Mouse (Mus musculus) liver, adult (tissue): ENCODE measurements around the gene Atp5d.

Experiments used
- GATA4 ChIP-seq: IDR thresholded peaks from 2 replicates; pipeline ENCODE4 v1.6.1; 2014; ENCODE audit warnings: mild to moderate bottlenecking, low read length; ENCODE audit not compliant: insufficient replicate concordance

Gene Atp5d

DNA sequence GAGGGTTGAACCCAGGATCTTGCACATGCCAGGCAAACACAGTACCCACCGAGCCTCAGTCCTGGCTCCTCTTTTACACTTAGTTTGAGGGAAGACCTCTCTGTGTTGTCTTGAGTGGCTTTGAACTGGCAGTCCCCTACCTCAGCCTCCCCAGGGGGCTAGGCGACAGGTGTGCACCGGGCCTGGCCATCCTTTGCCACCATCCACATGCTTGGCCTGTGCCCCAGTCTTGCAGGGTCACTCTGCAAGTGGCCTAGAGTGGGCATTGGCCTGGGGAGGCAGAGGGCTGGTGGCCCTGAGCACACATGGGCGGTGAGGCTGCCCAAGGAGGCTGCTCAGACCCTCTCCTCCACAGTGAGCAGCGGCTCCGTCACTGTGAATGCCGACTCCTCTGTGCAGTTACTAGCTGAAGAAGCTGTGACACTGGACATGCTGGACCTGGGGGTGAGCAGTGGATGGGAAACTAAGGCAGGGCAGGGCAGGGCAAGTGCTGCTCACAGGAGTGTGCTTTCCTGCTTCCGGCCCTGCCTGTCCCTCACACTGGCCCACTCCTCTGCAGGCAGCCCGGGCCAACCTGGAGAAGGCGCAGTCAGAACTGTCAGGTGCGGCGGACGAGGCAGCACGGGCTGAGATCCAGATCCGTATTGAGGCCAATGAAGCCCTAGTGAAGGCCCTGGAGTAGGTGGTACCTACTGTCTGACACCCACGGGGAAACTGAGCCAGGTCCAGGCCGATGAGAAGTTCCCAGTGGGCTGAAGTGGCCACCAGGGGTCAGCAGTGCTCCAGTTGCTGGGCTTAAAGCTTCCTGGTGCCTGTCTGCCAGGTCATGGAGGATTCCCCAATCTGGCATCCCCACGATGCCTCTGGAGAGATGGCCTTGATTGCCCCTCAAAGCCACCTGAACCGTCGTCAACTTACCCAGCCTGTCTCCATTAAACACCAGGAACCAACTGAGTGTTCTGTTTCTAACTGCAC, 6.7 kb downstream of the Atp5d start:
- no peak for TF ChIP-seq GATA4

DNA sequence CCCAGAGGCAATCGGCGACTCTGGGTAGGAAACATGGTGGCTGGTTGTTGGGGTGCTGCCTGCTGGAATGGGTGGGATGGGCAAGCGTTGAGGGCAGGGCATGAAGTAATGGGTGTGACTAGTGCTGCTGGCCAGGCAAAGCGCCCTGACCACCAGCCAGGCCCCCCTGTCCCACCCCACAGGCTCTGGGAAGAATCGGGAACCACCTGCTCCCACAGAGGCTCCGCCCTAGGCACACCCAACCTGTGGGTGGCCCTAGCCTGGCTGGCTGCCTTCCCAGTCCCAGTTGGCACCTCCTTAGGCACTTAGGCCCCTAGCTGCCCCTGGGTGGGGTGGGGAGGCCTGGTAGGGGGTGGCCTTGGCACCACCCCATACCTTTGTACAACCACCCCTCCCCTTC, 7.5 kb downstream of the Atp5d start:
- TF ChIP-seq GATA4: no peak

DNA sequence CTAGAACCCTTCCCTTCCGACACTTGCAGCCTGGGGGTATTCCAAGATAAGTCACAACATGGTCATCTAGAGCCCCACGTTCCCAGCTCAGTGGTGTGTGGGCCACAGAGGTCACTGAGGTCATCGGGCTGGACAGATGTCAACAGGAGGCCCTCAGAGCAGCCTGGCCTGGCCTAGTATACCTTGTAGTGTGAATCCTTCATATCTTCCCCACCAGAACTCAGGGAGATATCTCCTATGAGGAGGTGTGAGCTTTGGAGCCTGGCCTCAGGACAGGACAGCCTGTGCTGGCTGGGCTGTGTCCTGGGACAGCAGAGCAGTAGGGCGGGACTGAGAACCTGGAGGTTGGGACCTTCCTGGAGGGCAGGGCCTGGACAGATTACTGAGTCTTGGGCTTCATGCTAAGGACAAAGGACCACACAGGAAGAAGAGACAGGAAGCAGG, 8.2 kb downstream of the Atp5d start:
- TF ChIP-seq GATA4: peak; percentile 79; the same call in 1 of the 2 replicates

DNA sequence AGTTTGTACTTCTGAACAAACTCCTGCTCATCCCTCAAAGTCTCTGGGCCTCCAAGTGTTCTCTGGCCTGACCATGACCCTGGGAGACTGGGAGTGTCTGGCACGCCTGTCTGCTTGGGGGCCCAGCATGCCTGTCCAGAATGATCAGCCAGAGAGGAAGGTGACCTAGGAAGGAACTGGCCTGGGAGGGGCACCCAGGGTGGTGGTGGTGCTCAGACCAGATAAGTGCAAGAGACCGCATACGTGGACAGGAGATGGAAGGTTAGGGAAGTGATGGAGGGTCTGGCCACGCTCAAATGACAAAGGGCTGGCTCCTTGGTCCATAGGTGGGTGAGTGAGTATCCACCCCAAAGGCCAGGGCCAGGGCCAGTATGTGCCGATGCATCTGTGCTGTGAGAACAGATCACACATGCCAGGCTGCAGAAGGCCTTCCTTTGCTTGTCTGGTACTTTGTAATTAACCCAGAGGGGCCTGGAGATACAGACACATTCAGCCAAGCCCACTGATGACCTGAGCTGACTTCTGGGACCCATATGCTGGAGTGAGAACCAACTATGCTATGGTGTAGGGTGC, 8.8 kb downstream of the Atp5d start:
- TF ChIP-seq GATA4: no peak

DNA sequence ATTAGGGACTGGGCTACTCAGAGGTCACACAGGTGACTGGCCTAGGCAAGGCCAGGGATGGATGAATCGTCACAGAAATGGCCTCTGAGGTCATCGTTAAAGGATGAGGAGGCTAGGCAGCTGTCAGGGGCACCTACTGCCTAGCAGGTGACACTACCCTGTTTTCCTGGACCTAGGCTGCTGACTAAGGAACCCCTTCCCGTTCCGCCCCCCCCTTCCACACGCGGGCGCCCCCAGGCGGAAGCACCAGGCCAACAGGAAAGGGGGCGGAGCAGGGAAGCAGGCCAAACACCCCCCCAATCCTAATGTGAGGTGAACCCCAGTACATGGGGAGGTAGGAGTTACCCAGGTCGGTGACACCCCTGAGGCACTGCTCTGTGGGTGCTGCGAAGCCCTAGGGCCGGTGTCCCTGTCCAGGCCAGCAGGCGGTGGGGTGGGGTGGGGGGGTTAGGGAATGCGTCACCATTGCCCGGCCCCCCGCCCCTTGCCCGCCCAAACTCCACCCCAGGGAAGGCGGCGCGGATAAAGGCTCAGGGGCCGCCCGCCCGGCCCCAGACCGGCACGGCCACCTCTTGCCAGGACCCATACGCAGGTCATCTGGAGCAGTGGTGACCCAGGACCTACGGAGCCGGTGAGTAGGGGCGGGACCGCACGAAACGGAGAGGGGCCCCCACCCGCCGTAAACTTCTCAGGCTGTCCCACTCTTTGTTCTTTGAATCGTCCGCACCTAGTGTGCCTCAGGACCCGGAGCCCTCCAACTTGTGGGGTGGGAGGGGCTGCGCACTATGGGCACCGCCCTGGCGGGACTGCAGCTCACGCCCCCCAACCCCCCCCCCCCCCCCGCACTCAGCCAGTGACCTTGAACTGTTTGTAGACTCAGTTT, 9.5 kb downstream of the Atp5d start, which contains the start of gene Midn:
Gene Midn, plus strand, starts transcription at position 554 of the 883 bp plus-strand sequence.
- TF ChIP-seq GATA4: peak; percentile 11; the same call in 1 of the 2 replicates

DNA sequence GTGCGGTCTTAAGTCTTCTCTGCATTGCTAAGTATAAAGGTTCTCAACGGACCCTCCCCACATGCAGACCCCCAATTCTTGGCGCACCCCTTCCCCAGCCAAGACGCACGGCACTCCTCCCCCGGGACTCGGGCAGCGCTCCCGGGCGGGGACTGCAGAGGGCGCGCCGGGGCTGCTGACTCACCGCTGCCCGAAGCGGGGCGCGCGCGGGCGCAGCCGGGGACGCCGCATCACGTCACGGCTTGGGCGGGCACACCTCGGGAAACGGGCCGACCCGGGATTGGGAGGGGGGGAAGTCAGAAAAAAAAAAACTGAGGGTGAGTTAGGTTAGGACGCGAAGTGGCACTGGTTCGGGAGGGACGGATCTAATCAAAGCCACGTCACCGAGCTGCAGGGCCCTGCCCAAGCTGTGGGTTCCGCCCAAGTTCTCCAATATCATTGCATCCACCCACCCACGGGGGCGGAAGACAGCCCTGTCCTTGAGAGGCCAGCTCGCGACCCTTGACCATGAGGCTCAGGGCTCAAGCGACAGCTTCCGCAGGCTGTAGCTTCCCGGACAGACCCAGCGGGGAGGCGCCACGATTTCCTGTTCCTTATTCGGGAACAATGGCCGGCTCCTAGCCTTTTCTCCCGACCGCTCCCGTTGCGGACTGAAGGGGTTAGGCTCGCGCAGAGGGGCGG, 10.3 kb downstream of the Atp5d start:
- TF ChIP-seq GATA4: peak; percentile 73; the same call in 1 of the 2 replicates

DNA sequence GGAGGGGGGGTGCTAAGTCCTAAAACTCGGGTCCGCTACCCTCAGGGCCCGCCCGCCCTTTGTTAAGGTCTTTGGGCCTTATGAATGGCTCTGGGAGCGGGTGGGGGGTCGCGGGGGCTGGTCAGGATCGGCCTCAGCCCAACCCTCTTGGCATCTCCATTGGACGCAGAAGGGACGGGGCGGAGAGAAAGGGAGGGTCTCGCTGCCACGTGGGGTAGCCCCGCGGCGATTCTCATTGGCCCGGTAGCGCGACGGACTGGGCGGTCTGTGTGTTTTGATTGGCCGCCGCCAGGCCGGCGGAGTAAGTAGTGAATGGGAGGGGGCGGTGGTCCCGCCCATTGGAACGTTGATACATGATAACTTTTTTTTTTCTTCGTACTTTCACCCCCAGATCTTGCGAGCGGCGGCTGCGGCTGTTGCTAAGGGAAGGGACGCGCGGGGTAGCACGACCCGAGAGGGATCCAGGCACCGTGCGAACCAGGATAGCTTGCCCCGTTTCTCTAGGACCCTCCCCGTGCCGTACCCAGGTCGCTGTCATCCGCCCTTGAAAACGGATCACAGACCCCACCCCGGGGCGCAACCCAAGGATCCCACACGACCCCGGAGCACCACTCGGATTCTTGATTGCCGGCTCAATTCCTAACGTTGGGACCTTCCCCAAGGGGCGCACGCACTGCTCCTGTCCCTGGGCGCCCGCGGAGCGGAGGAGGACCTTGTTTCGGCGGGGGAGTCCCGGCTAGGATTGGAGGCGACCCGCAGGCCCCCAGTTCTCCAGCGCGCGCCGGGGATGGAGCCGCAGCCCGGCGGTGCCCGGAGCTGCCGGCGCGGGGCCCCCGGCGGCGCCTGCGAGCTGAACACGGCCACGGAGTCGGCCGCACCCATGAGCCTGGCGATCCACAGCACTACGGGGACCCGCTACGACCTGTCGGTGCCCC, 11.1 kb downstream of the Atp5d start:
- peak; percentile 48; the same call in 1 of the 2 replicates for TF ChIP-seq GATA4

DNA sequence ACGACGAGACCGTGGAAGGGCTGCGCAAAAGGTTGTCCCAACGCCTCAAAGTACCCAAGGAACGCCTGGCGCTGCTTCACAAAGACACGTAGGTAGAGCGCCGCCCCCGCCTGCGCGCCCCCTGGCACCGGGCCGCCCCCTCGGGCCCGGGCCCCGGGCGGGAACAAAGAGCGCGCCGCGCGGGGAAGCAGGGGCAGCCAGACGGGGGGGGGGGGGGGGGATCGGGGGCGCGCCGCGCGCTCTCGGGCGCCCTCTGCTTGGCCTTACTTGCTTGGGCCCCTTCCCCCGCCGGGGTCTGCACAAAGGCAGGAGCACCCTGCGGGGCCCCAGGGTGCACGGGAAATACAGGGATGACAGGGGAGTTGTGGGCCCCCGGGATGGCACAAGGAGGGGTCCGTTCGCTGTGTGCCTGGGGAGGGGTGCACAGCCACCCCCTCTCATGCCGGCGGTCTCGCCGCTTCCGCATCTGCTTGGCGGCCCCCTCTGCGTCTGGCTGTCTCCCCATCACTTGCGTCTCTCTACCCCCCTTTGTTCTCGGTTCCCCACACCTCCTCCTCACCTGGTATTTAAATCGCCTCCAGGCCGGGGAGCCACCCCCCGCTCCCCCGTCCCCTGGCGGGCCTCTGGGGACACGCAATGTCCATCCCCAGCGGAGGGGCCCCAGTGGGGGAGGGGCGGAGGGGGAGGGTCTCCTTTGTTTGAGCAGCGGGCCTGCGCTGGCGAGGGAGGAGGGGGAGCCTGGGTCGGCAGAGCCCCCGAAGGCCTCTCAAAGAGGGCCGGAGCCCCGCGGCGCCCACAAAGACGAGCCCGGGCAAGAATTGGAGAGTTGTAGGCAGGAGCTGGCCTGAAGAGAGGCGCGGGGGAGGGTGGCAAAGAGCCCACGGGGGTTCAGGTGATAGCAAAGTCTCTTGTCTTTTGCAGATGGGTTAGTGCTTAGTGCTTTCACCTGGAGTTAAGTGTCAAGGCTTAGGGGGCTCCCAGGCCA, 12.1 kb downstream of the Atp5d start:
- no peak for TF ChIP-seq GATA4

DNA sequence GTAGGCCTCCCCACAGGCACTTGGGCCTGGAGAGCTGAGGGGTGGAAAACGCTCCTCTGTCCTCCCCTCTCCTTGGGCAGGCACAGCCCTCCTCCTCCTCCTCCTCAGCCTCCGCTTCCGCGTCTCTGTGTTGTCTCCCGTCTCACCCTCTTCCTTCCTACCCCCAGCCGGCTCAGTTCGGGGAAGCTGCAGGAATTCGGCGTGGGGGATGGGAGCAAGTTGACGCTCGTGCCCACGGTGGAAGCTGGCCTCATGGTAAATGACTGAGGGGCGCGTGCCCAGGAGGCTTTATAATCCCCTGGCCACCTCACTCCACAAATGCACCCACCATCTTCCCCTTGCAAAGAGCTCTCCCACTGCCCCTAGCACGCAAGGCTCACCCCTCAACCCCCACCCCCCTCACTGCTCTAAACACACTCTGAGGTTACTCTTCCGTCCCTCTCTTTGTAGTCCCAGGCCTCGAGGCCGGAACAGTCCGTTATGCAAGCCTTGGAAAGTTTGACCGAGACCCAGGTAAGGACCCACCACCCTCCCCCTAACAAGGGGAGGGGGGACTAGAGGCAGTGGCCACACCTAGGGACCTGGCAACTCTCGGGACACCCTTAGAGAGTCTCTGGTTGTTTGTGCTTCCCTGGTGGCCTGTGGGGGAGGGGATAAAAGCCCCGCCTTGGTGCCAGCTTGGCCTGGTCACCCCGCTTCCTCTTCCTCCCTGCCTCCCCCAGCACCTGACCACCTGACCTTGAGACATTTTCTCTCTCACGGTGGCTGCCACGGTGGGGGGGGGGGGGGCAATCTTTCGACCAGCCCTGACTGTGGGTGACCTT, 13.0 kb downstream of the Atp5d start:
- no peak; the same call in 1 of the 2 replicates for TF ChIP-seq GATA4

DNA sequence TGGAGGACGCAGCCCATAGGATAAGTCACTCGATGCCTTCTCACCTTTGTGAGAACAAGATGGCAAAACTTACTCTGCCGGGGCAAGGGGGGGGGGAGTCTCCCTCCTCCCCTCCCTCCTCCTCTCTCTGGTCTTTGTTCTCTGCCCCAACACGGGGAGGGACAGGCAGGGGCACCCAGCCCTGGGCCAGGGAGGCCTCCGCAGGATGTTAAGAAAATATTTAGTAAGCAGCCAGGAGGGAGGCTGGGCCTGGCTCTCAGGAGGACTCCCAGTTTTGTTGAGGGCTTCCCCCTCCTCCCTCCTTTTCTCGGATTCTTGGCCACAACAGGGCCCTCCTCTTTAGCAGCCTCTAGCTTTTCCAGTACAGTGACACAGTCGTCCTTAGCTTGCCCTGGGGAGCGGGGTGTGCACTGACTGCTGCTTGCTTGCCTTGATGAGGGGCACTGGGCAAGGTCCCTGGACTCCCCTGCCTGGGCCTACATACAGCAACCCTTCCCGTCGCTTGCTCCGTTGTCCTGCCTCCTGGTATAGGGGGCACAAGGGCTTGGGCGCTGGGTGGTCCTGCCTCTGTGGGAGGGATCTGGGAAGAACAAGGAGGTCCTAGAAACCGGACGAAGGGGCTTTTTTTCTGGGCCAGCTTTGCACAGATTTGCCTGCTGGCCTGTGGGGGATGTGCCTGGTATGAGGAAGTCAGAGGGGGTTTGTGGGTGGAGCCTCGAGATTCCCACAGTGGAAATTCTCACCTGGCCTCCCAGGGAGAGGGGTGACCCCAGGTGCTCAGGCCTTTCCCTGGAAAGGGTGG, 13.8 kb downstream of the Atp5d start:
- no peak for TF ChIP-seq GATA4

DNA sequence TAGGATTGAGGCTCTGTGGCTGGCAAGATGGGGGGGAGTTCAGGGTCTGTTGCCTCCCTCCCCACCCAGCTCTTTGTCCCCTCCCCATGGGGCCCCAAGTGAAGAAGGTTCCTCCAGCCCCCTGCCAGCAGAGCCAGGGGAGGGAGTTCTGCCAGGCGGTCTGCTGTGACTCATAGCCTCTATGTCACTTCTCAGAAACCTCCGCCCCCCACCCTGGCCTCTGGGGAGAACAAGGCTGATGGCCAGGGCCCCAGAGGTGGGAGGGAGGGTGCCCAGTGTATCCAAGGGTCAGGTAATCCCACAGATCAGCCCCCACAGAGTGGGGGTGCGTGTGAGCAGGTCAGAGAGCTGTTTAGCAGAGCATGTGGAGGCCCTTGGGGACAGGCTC, 14.4 kb downstream of the Atp5d start:
- no peak for TF ChIP-seq GATA4
